Mouse (Mus musculus): ENCODE results near the gene Serpina3m. TPM values are rescaled to one million over a fixed set of nuclear protein-coding genes. Genes with fewer than 3 reads are reported as not detected.
A peak's percentile ranks its signal among the peaks of the same experiment; 100 is the strongest.
"Not testable (repeated sequence)": the region's sequence is repeated elsewhere in the genome, so short reads cannot be mapped to it uniquely, and the experiment has no call there.

Serpina3m gene
- polyA plus RNA-seq, 2 experiments from 2014 or later = not detected

- not testable (repeated sequence) for ATAC-seq
Measured at GRCm38 (mm10) chr12:104391057-104391456, 52.8 kb downstream of the Serpina3m start.

GRCm38 (mm10) chr12:104403968-104404367, 65.7 kb downstream of the Serpina3m start:
- no peak for ATAC-seq

- no peak for ATAC-seq
Measured at GRCm38 (mm10) chr12:104406454-104406885, 68.2 kb downstream of the Serpina3m start, which contains the start of gene Serpina3n. Serpina3n (plus strand) TSS chr12:104406729.

- ATAC-seq = no peak
Measured at GRCm38 (mm10) chr12:104412507-104412906, 74.2 kb downstream of the Serpina3m start.

- no peak for ATAC-seq
Measured at GRCm38 (mm10) chr12:104414576-104414975, 76.3 kb downstream of the Serpina3m start.

GRCm38 (mm10) chr12:104415625-104416315, 77.5 kb downstream of the Serpina3m start:
- no peak for ATAC-seq

- ATAC-seq = peak; percentile 67
Measured at GRCm38 (mm10) chr12:104418340-104419135, 80.3 kb downstream of the Serpina3m start.

- no peak for ATAC-seq
Measured at GRCm38 (mm10) chr12:104419136-104419462, 80.8 kb downstream of the Serpina3m start.

GRCm38 (mm10) chr12:104422615-104423392, 84.5 kb downstream of the Serpina3m start:
- ATAC-seq = no peak

GRCm38 (mm10) chr12:104425591-104425990, 87.3 kb downstream of the Serpina3m start:
- no peak for ATAC-seq

GRCm38 (mm10) chr12:104426915-104427314, 88.6 kb downstream of the Serpina3m start:
- ATAC-seq = no peak

- no peak for ATAC-seq
Measured at GRCm38 (mm10) chr12:104431359-104431758, 93.1 kb downstream of the Serpina3m start.

GRCm38 (mm10) chr12:104433214-104433613, 94.9 kb downstream of the Serpina3m start:
- ATAC-seq = no peak

- ATAC-seq = no peak
Measured at GRCm38 (mm10) chr12:104433951-104434735, 95.9 kb downstream of the Serpina3m start.

GRCm38 (mm10) chr12:104440087-104440760, 101.9 kb downstream of the Serpina3m start:
- no peak for ATAC-seq

GRCm38 (mm10) chr12:104443716-104444115, 105.4 kb downstream of the Serpina3m start:
- no peak for ATAC-seq

Other genes with a start within 250 kb of the Serpina3m start
- not detected for gene Serpina5, start 237.4 kb upstream of the Serpina3m start, polyA plus RNA-seq (2017; shearing (Covaris generic))
- gene Serpina3a, start 225.8 kb upstream of the Serpina3m start, polyA plus RNA-seq (2017; shearing (Covaris generic)) = not detected
- not detected for gene Serpina3b, start 210.5 kb upstream of the Serpina3m start, polyA plus RNA-seq (2017; shearing (Covaris generic))
- gene Serpina3c, start 184.6 kb upstream of the Serpina3m start, polyA plus RNA-seq (2017; shearing (Covaris generic)) = not detected
- 10 to 100 TPM in 1 of 2 experiments, 1 to 10 TPM in 1; 7.0 to 13.5 TPM for gene Serpina3f, start 123.9 kb upstream of the Serpina3m start, polyA plus RNA-seq (2017; shearing (Covaris generic))
- 100 to 1,000 TPM; 165 to 220 TPM for gene Serpina3g, start 102.2 kb upstream of the Serpina3m start, polyA plus RNA-seq (2017; shearing (Covaris generic))
- not detected for gene Serpina3i, start 75.4 kb upstream of the Serpina3m start, polyA plus RNA-seq (2017; shearing (Covaris generic))
- not detected for gene Serpina3j, start 23.9 kb upstream of the Serpina3m start, polyA plus RNA-seq (2017; shearing (Covaris generic))
- not detected for gene Serpina3k, start within 50 bp of the Serpina3m start, polyA plus RNA-seq (2017; shearing (Covaris generic))
- not detected for gene Serpina3n, start 68.2 kb downstream of the Serpina3m start, polyA plus RNA-seq (2017; shearing (Covaris generic))
- gene Gsc, start 134.8 kb downstream of the Serpina3m start, polyA plus RNA-seq (2017; shearing (Covaris generic)) = not detected